Mouse (Mus musculus): ENCODE measurements around the gene Prkg2. TPM values are rescaled to one million over a fixed set of nuclear protein-coding genes. Genes with fewer than 3 reads are reported as not detected.

The Prkg2 gene
- 0.22 TPM for polyA plus RNA-seq (2017; shearing (Covaris generic))

GRCm38 (mm10) chr5:99036596-99037441, at the start of gene Prkg2:
Prkg2 (minus strand) TSS chr5:99037351.

Other genes with a start within 250 kb of the Prkg2 start
- 0.06 TPM for gene Bmp3, start 182.9 kb downstream of the Prkg2 start, polyA plus RNA-seq (2017; shearing (Covaris generic))

Measured in CD4-positive, CD25-positive, alpha-beta regulatory T cell (primary cell).